Mouse (Mus musculus) gastrocnemius, postnatal 4 days (tissue): ENCODE data around the gene Gnat2. TPM values are rescaled to one million over a fixed set of nuclear protein-coding genes. Genes with fewer than 3 reads are reported as not detected.

Experiments
- total RNA-seq, 2 experiments: library from RNA; stranded (reverse); gene quantifications; 2 replicates each; pipeline ENCODE4 v1.2.3; 2021

Gnat2 gene
- total RNA-seq, 2 experiments from 2014 or later: 0.31 to 0.49 TPM

Other genes starting within 250 kb of the Gnat2 start
- not detected for gene Eps8l3, start 215.6 kb upstream of the Gnat2 start, total RNA-seq
- 10 to 100 TPM; 49.2 to 51.0 TPM for gene Gstm5, start 197.0 kb upstream of the Gnat2 start, total RNA-seq
- gene Gstm7, start 161.0 kb upstream of the Gnat2 start, total RNA-seq: 10 to 100 TPM in 1 of 2 experiments, 1 to 10 TPM in 1; 9.0 to 11.4 TPM
- gene Gstm6, start 149.0 kb upstream of the Gnat2 start, total RNA-seq: 1 to 10 TPM; 1.7 to 1.9 TPM
- not detected for gene Gstm3, start 123.5 kb upstream of the Gnat2 start, total RNA-seq
- 10 to 100 TPM; 46.5 to 48.8 TPM for gene Gstm2, start 106.3 kb upstream of the Gnat2 start, total RNA-seq
- gene Gstm1, start 74.8 kb upstream of the Gnat2 start, total RNA-seq: 10 to 100 TPM; 59.6 to 61.2 TPM
- gene Gstm4, start 47.9 kb upstream of the Gnat2 start, total RNA-seq: 1 to 10 TPM; 7.9 to 9.8 TPM
- gene Ampd2, start 6.1 kb upstream of the Gnat2 start, total RNA-seq: 10 to 100 TPM; 20.2 to 22.2 TPM
- 10 to 100 TPM; 56.6 to 60.5 TPM for gene Gnai3, start 53.4 kb downstream of the Gnat2 start, total RNA-seq
- gene Gpr61, start 62.1 kb downstream of the Gnat2 start, total RNA-seq: under 1 TPM; 0.18 to 0.22 TPM
- 10 to 100 TPM; 27.9 to 32.2 TPM for gene Amigo1, start 93.5 kb downstream of the Gnat2 start, total RNA-seq
- 1 to 10 TPM; 4.5 to 6.1 TPM for gene Cyb561d1, start 108.4 kb downstream of the Gnat2 start, total RNA-seq
- gene Atxn7l2, start 118.1 kb downstream of the Gnat2 start, total RNA-seq: 10 to 100 TPM; 16.4 to 27.7 TPM
- gene Sypl2, start 133.9 kb downstream of the Gnat2 start, total RNA-seq: 100 to 1,000 TPM; 441 to 517 TPM
- 100 to 1,000 TPM; 126 to 128 TPM for gene Psma5, start 164.1 kb downstream of the Gnat2 start, total RNA-seq
- 10 to 100 TPM; 54.6 to 59.9 TPM for gene Sort1, start 191.3 kb downstream of the Gnat2 start, total RNA-seq